Mouse (Mus musculus) stomach, postnatal 0 days (tissue): ENCODE results near the gene Mgat4b.

Experiments used
- CTCF ChIP-seq: IDR thresholded peaks from 2 replicates; pipeline ENCODE4 v1.5.1; 2016; ENCODE audit warnings: antibody characterized with exemption, low read depth, mild to moderate bottlenecking, moderate library complexity
- EP300 ChIP-seq: optimal IDR thresholded peaks from 2 replicates; pipeline ENCODE3; 2016; ENCODE audit warnings: antibody characterized with exemption

DNA sequence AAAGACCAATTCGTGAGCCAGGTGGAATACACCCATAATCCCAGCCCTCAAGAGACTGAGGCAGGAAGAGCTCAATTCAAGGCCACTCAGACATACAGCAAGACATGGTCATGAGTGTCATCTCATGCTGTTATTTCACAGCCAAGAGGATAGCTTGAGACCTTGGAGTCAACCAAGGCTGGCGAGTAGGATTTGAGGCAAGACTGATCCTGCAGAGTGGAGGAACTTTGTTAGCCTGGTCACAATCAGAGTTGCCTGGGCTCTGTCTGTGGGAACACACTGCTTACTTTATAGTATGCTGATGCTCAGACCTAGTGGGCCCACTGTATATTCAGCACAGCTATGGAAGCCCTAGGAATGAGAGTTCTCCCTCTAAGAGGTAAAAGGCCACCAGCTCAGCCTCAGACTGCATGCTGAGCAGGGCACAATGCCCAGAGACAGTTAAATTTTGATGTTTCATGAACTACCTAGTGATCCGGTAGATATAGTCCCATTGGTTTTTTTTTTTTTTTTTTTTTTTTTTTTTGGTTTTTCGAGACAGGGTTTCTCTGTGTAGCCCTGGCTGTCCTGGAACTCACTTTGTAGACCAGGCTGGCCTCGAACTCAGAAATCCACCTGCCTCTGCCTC, 12.4 kb upstream of the Mgat4b start:
- TF ChIP-seq CTCF (no peak), EP300 (no peak)
